Mouse (Mus musculus) forebrain, embryonic 10.5 days (tissue): Measurements from ENCODE around the gene 4933436I01Rik. TPM values are rescaled to one million over a fixed set of nuclear protein-coding genes. Genes with fewer than 3 reads are reported as not detected.

ENCODE experiments used
- DNase-seq: peaks from one replicate; pipeline ENCODE4 v3.0.0-alpha.2; 2017; ENCODE audit warnings: low spot score; ENCODE audit errors: extremely low spot score
- H3K27ac ChIP-seq: fragments of 300-500 bp; sonication (generic); 2 replicates; pipeline ENCODE4 v1.5.1; 2016; ENCODE audit warnings: mild to moderate bottlenecking
- H3K27me3 ChIP-seq: fragments of 300-500 bp; sonication (generic); 2 replicates; pipeline ENCODE4 v1.6.1; 2016; ENCODE audit warnings: mild to moderate bottlenecking; ENCODE audit not compliant: poor library complexity, severe bottlenecking
- H3K36me3 ChIP-seq: fragments of 300-500 bp; sonication (generic); replicated peaks from 2 replicates; pipeline ENCODE4 v1.6.1; 2016; ENCODE audit warnings: mild to moderate bottlenecking, moderate library complexity
- H3K4me1 ChIP-seq: fragments of 300-500 bp; sonication (generic); 2 replicates; pipeline ENCODE4 v1.6.1; 2016
- H3K4me3 ChIP-seq: fragments of 300-500 bp; sonication (generic); 2 replicates; pipeline ENCODE4 v1.5.1; 2016; ENCODE audit warnings: mild to moderate bottlenecking, moderate library complexity
- H3K9me3 ChIP-seq: fragments of 300-500 bp; sonication (generic); 2 replicates; pipeline ENCODE4 v1.6.1; 2016; ENCODE audit warnings: mild to moderate bottlenecking, moderate library complexity
- WGBS: fragments of 180-500 bp; shearing (Covaris S2); methylation state at CpG from one replicate; pipeline ENCODE4 v1.1.7; 2016; 5-methylcytosine and 5-hydroxymethylcytosine counted together
- polyA plus RNA-seq: library from polyadenylated mRNA; unstranded; fragments of >200 nt; fragmentation: Nextera tagmentation; extraction: Ambion mirVana; gene quantifications from 2 replicates; pipeline ENCODE4 v1.2.1, GENCODE M21; 2016

Gene 4933436I01Rik
- polyA plus RNA-seq: not detected in 2 replicates

GRCm38 (mm10) chrX:67921350-67921749, at the start of gene 4933436I01Rik:
4933436I01Rik (minus strand) TSS chrX:67921450.
- Histone ChIP-seq H3K9me3 (no peaks in the 10 kb centered on the region), H3K4me1 (no peaks in the 10 kb centered on the region), H3K27ac (no peak within 1 kb of the TSS), H3K27me3 (no peaks in the 10 kb centered on the region), H3K4me3 (no peak within 1 kb of the TSS), H3K36me3 (no peaks in the 10 kb centered on the region)
- DNase-seq: no peak
- 63% methylated on average over 1 of the region's 1 CpGs for WGBS

- no peaks in the 10 kb centered on the region for H3K27me3 ChIP-seq
- no peak for DNase-seq
- no peaks in the 10 kb centered on the region for H3K4me1 ChIP-seq
- no peaks in the 10 kb centered on the region for H3K9me3 ChIP-seq
- no peaks in the 10 kb centered on the region for H3K36me3 ChIP-seq
- no peak overlapping the region for H3K27ac ChIP-seq
- WGBS: 68% methylated on average over 1 of the region's 1 CpGs
- H3K4me3 ChIP-seq: no peak overlapping the region
Measured at GRCm38 (mm10) chrX:67924769-67925470, 3.7 kb upstream of the 4933436I01Rik start.

- H3K4me3 ChIP-seq: no peak overlapping the region
- H3K27ac ChIP-seq: no peak overlapping the region
- 90% methylated on average over 3 of the region's 3 CpGs for WGBS
- no peaks in the 10 kb centered on the region for H3K36me3 ChIP-seq
- H3K4me1 ChIP-seq: no peaks in the 10 kb centered on the region
- DNase-seq: no peak
- H3K27me3 ChIP-seq: no peaks in the 10 kb centered on the region
- H3K9me3 ChIP-seq: no peaks in the 10 kb centered on the region
Measured at GRCm38 (mm10) chrX:67883406-67883805, 37.8 kb downstream of the 4933436I01Rik start.

Other genes with a start within 250 kb of the 4933436I01Rik start
- gene Gm1140, start 227.9 kb downstream of the 4933436I01Rik start, polyA plus RNA-seq: not detected in 2 replicates
- gene Gm14692, start 225.8 kb downstream of the 4933436I01Rik start, polyA plus RNA-seq: not detected in 2 replicates